Mouse (Mus musculus): ENCODE data around the gene Arid1b. TPM values are rescaled to one million over a fixed set of nuclear protein-coding genes. Genes with fewer than 3 reads are reported as not detected.

Gene Arid1b
- total and polyA plus RNA-seq, 3 experiments, result 6.1 to 12.4 (median 9.7) TPM

GRCm38 (mm10) chr17:5175535-5175934 lies 181.4 kb downstream of the Arid1b start:
- TF ChIP-seq EP300 (IDR thresholded peaks at IDR 0.05; ENCODE audit: low read length), result no peak
- TF ChIP-seq ETS1 (conservative IDR thresholded peaks at IDR 0.05; ENCODE audit: low read depth, low read length), result no peak
- no peak for TF ChIP-seq USF1 (IDR thresholded peaks at IDR 0.05; ENCODE audit: low read depth, low read length)
- no peak for TF ChIP-seq USF2 (conservative IDR thresholded peaks at IDR 0.05; ENCODE audit: low read depth, low read length)
- TF ChIP-seq ELF1 (IDR thresholded peaks at IDR 0.05; ENCODE audit: low read depth, low read length), result no peak
- TF ChIP-seq SMC3 (IDR thresholded peaks at IDR 0.05; ENCODE audit: low read depth, low read length), result no peak
- TF ChIP-seq TCF12 (IDR thresholded peaks at IDR 0.05; ENCODE audit: low read depth, low read length), result no peak
- Histone ChIP-seq H3K9me3 (replicated peaks; ENCODE audit: low read length) (no peaks in the 10 kb centered on the region), H3K4me3 (replicated peaks in 1 of 3; ENCODE audit: low read depth in 2 of 3, low read length in 2 of 3, poor library complexity in 1 of 3) (no peak overlapping the region), H3K79me2 (replicated peaks; ENCODE audit: control insufficient read depth, extremely low read depth, insufficient read depth, poor library complexity, severe bottlenecking) (no peaks in the 10 kb centered on the region; the same call in 1 of the 2 replicates), H3K9ac (ENCODE audit: insufficient read depth, low read depth) (no peak overlapping the region), H3K4me1 (ENCODE audit: control insufficient read depth in 1 of 2, insufficient read depth in 2 of 2) (peaks cover 30 to 90% of the 10 kb centered on the region in 2 experiments), H3K4me2 (ENCODE audit: insufficient read depth, low read depth, poor library complexity, severe bottlenecking) (no peak overlapping the region), H3K27me3 (replicated peaks) (no peaks in the 10 kb centered on the region), H3K36me3 (replicated peaks in 1 of 2; ENCODE audit: control insufficient read depth in 1 of 2, insufficient read depth in 1 of 2, low read length in 1 of 2) (peaks cover 0 to 12% of the 10 kb centered on the region in 2 experiments), H3K27ac (ENCODE audit: insufficient read depth, low read depth) (no peak overlapping the region)
- in situ Hi-C loops (cut with MboI; ENCODE audit: low pct_ligation_motif_present, low pct_unique_long_range_greater_than_20kb, low sequenced_read_pairs) (no loop called here), dilution Hi-C loops (cut with MboI; ENCODE audit: extremely low pct_ligation_motif_present, extremely low pct_unique_long_range_greater_than_20kb, low sequenced_read_pairs) (no loop called here)
- DNase-seq (ENCODE audit: extremely low read depth), result no peak

- Histone ChIP-seq H3K36me3 (replicated peaks in 1 of 2; ENCODE audit: control insufficient read depth in 1 of 2, insufficient read depth in 1 of 2, low read length in 1 of 2) (peaks cover 0 to 12% of the 10 kb centered on the region in 2 experiments), H3K4me3 (replicated peaks in 1 of 3; ENCODE audit: low read depth in 2 of 3, low read length in 2 of 3, poor library complexity in 1 of 3) (no peak overlapping the region), H3K27ac (ENCODE audit: insufficient read depth, low read depth) (no peak overlapping the region), H3K4me2 (ENCODE audit: insufficient read depth, low read depth, poor library complexity, severe bottlenecking) (no peak overlapping the region), H3K27me3 (replicated peaks) (no peaks in the 10 kb centered on the region), H3K4me1 (ENCODE audit: control insufficient read depth in 1 of 2, insufficient read depth in 2 of 2) (peaks cover 32 to 94% of the 10 kb centered on the region in 2 experiments), H3K9me3 (replicated peaks; ENCODE audit: low read length) (no peaks in the 10 kb centered on the region), H3K79me2 (replicated peaks; ENCODE audit: control insufficient read depth, extremely low read depth, insufficient read depth, poor library complexity, severe bottlenecking) (no peaks in the 10 kb centered on the region; the same call in 1 of the 2 replicates), H3K9ac (ENCODE audit: insufficient read depth, low read depth) (no peak overlapping the region)
- TF ChIP-seq MXI1 (IDR thresholded peaks at IDR 0.05; ENCODE audit: low read depth, low read length) (no peak), CTCF (conservative IDR thresholded peaks at IDR 0.05 in 1 of 2, IDR thresholded peaks at IDR 0.05 in 1 of 2; ENCODE audit: low read depth in 2 of 2, low read length in 2 of 2) (no peak), BHLHE40 (IDR thresholded peaks at IDR 0.05; ENCODE audit: low read depth, low read length) (no peak), POLR2A (IDR thresholded peaks at IDR 0.05; ENCODE audit: low read depth, low read length) (no peak), POLR2AphosphoS2 (IDR thresholded peaks at IDR 0.05; ENCODE audit: low read depth, low read length) (no peak), PAX5 (IDR thresholded peaks at IDR 0.05; ENCODE audit: low read length) (no peak), TBP (conservative IDR thresholded peaks at IDR 0.05; ENCODE audit: low read depth, low read length) (no peak), SMC3 (IDR thresholded peaks at IDR 0.05; ENCODE audit: low read depth, low read length) (no peak), RCOR1 (conservative IDR thresholded peaks at IDR 0.05; ENCODE audit: low read depth, low read length) (no peak), HCFC1 (IDR thresholded peaks at IDR 0.05; ENCODE audit: low read depth, low read length) (no peak), MYC (IDR thresholded peaks at IDR 0.05; ENCODE audit: low read depth, low read length) (no peak), CHD2 (IDR thresholded peaks at IDR 0.05; ENCODE audit: low read length) (no peak), MAZ (IDR thresholded peaks at IDR 0.05; ENCODE audit: low read depth, low read length) (no peak), USF1 (IDR thresholded peaks at IDR 0.05; ENCODE audit: low read depth, low read length) (no peak)
- dilution Hi-C loops (cut with MboI; ENCODE audit: extremely low pct_ligation_motif_present, extremely low pct_unique_long_range_greater_than_20kb, low sequenced_read_pairs) (no loop called here), in situ Hi-C loops (cut with MboI; ENCODE audit: low pct_ligation_motif_present, low pct_unique_long_range_greater_than_20kb, low sequenced_read_pairs) (no loop called here)
- no peak for DNase-seq (ENCODE audit: extremely low read depth)
These were observed 182.2 kb downstream of the Arid1b start for GRCm38 (mm10) chr17:5176315-5176714.

Data from CH12.LX (cell line).